Comparison of ENCODE assay signal across 16 mouse cellular contexts in the genomic region with DNA sequence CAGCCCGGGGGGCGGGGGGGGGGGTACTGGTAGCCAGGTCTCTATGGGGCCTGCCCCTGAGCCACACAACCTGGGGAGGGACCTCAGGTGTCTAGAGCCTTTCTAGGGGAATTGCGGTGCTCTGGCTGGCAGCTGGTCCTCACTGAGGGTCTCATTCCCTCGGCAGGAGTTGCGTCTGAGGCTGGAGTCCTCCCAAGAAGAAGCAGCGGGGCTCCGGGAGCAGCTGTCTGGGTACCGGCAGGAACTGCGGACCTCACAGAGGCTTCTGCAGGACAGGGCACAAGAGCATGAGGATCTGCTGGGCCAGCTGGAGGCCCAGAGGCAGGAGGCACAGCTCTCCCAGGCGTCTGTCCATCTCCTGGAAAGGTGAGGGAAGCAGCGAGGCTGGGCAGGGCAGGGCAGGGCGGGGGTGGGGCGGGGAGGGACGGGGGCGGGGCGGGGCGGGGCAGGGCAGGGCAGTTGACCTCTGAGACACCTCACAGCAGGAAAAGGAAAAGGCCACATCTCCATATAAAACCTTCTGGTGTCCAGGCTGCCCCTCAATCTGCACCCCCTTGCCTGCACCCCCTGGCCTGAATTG. TPM values are rescaled to one million over a fixed set of nuclear protein-coding genes. Genes with fewer than 3 reads are reported as not detected.
DNase-seq lines count a peak whose midpoint lies in the region; ATAC-seq and TF ChIP-seq lines count a peak whose summit lies in the region.
"Had no signal": no experiment of that assay in that cellular context is flagged by ENCODE, and none has a peak within 500 bp of the region (broad histone marks: within the 10 kb centered on the region; RNA-seq: fewer than 3 reads in every experiment).

No protein-coding gene starts in this region.

- no peak overlapping the region for H3K27ac ChIP-seq in forebrain, embryonic 10.5 days
- no peak overlapping the region for H3K27ac ChIP-seq in forebrain, embryonic 15.5 days (replicated peaks)
- H3K27ac ChIP-seq in lung, postnatal 0 days (ENCODE audit: low read length): no peak overlapping the region
- H3K27ac ChIP-seq in hindbrain, embryonic 16.5 days (ENCODE audit: low read depth, low read length): no peak overlapping the region
- H3K27ac ChIP-seq in neural tube, embryonic 11.5 days (ENCODE audit: low read depth, low read length): no peak overlapping the region
- H3K27ac ChIP-seq: lung, embryonic 15.5 days had no signal

- ATAC-seq in forebrain, embryonic 15.5 days (replicated peaks): no peak
- ATAC-seq in lung, postnatal 0 days: peak; percentile 11; the same call in 1 of the 2 replicates
- no peak for ATAC-seq in hindbrain, embryonic 16.5 days
- ATAC-seq in neural tube, embryonic 11.5 days (ENCODE audit: insufficient read depth, low FRiP score, low TSS enrichment): no peak
- ATAC-seq: activated CD4-positive, CD25-positive, alpha-beta regulatory T cell, adult 4 months had no signal

- H3K27me3 ChIP-seq in forebrain, embryonic 10.5 days (ENCODE audit: poor library complexity, severe bottlenecking): peaks cover 42% of the 10 kb centered on the region
- no peaks in the 10 kb centered on the region for H3K27me3 ChIP-seq in forebrain, embryonic 15.5 days
- no peaks in the 10 kb centered on the region for H3K27me3 ChIP-seq in lung, postnatal 0 days (replicated peaks; ENCODE audit: insufficient read depth, low read length)
- peaks cover 6% of the 10 kb centered on the region for H3K27me3 ChIP-seq in hindbrain, embryonic 16.5 days (replicated peaks; ENCODE audit: control insufficient read depth, insufficient read depth, low read length)
- 0 out of 2 replicates have a peak, but pooled peaks cover 4% of the 10 kb centered on the region for H3K27me3 ChIP-seq in neural tube, embryonic 11.5 days (ENCODE audit: control insufficient read depth, insufficient read depth, low read length)
- H3K27me3 ChIP-seq: lung, embryonic 15.5 days had no signal

- no peak for TF ChIP-seq EP300 in lung, postnatal 0 days (IDR thresholded peaks at IDR 0.05)

- peak overlapping the region; percentile 31 for H3K4me3 ChIP-seq in forebrain, embryonic 10.5 days
- no peak overlapping the region for H3K4me3 ChIP-seq in forebrain, embryonic 15.5 days
- no peak overlapping the region for H3K4me3 ChIP-seq in lung, postnatal 0 days (ENCODE audit: low read depth, low read length)
- H3K4me3 ChIP-seq in hindbrain, embryonic 16.5 days (ENCODE audit: low read length): no peak overlapping the region
- H3K4me3 ChIP-seq in neural tube, embryonic 11.5 days (ENCODE audit: low read depth, low read length): no peak overlapping the region
- H3K4me3 ChIP-seq: lung, embryonic 15.5 days had no signal

- H3K9ac ChIP-seq in forebrain, embryonic 15.5 days (replicated peaks): no peak overlapping the region
- no peak overlapping the region for H3K9ac ChIP-seq in lung, postnatal 0 days (replicated peaks; ENCODE audit: low read depth)
- 0 out of 2 replicates have a peak overlapping the region, but pooled peaks have one; percentile 19 for H3K9ac ChIP-seq in hindbrain, embryonic 16.5 days (ENCODE audit: low read depth, low read length)
- no peak overlapping the region for H3K9ac ChIP-seq in neural tube, embryonic 11.5 days (ENCODE audit: low read length)
- H3K9ac ChIP-seq: lung, embryonic 15.5 days had no signal

- no peak for TF ChIP-seq CTCF in lung, postnatal 0 days (IDR thresholded peaks at IDR 0.05)

- DNase-seq in forebrain, embryonic 10.5 days (ENCODE audit: extremely low spot score, low spot score): no peak
- no peak for DNase-seq in lung, postnatal 0 days (ENCODE audit: low spot score)
- DNase-seq in lung, postnatal 14 days: no peak
- no peak for DNase-seq in neural tube, embryonic 11.5 days (ENCODE audit: low spot score)
- DNase-seq in urinary bladder, postnatal 36 days (ENCODE audit: low spot score in 2 of 2): no peak
- no peak for DNase-seq in layer of hippocampus, adult 9-11 months
- DNase-seq: cerebellum, adult 11 months; gastrocnemius, postnatal 36 days; kidney, adult 2 months; thymus, postnatal 36 days had no signal

- peaks cover 11% of the 10 kb centered on the region for H3K4me1 ChIP-seq in forebrain, embryonic 10.5 days
- H3K4me1 ChIP-seq in forebrain, embryonic 15.5 days: no peaks in the 10 kb centered on the region
- H3K4me1 ChIP-seq in lung, postnatal 0 days (ENCODE audit: insufficient read depth, low read depth, low read length): no peaks in the 10 kb centered on the region
- H3K4me1 ChIP-seq in hindbrain, embryonic 16.5 days (ENCODE audit: control insufficient read depth, insufficient read depth, low read depth, low read length): peaks cover 3% of the 10 kb centered on the region; the same call in 1 of the 2 replicates
- no peaks in the 10 kb centered on the region for H3K4me1 ChIP-seq in neural tube, embryonic 11.5 days (ENCODE audit: control insufficient read depth, insufficient read depth, low read length)

- H3K9me3 ChIP-seq in forebrain, embryonic 10.5 days: no peaks in the 10 kb centered on the region
- H3K9me3 ChIP-seq in forebrain, embryonic 15.5 days: no peaks in the 10 kb centered on the region
- H3K9me3 ChIP-seq in lung, postnatal 0 days (ENCODE audit: low read length): no peaks in the 10 kb centered on the region
- H3K9me3 ChIP-seq in hindbrain, embryonic 16.5 days (ENCODE audit: control insufficient read depth, low read length): no peaks in the 10 kb centered on the region; the same call in 1 of the 2 replicates
- no peaks in the 10 kb centered on the region for H3K9me3 ChIP-seq in neural tube, embryonic 11.5 days (ENCODE audit: control insufficient read depth, low read length)
- H3K9me3 ChIP-seq: lung, embryonic 15.5 days had no signal

- no peak overlapping the region for H3K4me2 ChIP-seq in forebrain, embryonic 15.5 days (replicated peaks)
- H3K4me2 ChIP-seq in lung, postnatal 0 days (replicated peaks; ENCODE audit: low read depth, low read length): no peak overlapping the region
- H3K4me2 ChIP-seq in hindbrain, embryonic 16.5 days (ENCODE audit: low read length): no peak overlapping the region
- peak overlapping the region; percentile 20; the same call in 1 of the 2 replicates for H3K4me2 ChIP-seq in neural tube, embryonic 11.5 days (ENCODE audit: low read depth)
- H3K4me2 ChIP-seq: lung, embryonic 15.5 days had no signal

- H3K36me3 ChIP-seq in forebrain, embryonic 10.5 days (replicated peaks): no peaks in the 10 kb centered on the region
- H3K36me3 ChIP-seq in forebrain, embryonic 15.5 days: no peaks in the 10 kb centered on the region
- no peaks in the 10 kb centered on the region for H3K36me3 ChIP-seq in lung, postnatal 0 days (ENCODE audit: insufficient read depth, low read length)
- no peaks in the 10 kb centered on the region for H3K36me3 ChIP-seq in hindbrain, embryonic 16.5 days (ENCODE audit: control insufficient read depth, insufficient read depth, low read length)
- no peaks in the 10 kb centered on the region for H3K36me3 ChIP-seq in neural tube, embryonic 11.5 days (ENCODE audit: control insufficient read depth, insufficient read depth, low read length)
- H3K36me3 ChIP-seq: lung, embryonic 15.5 days had no signal

- WGBS in forebrain, embryonic 10.5 days: 6% methylated on average over 10 of the region's 17 CpGs
- 9% methylated on average over 9 of the region's 17 CpGs for WGBS in forebrain, embryonic 15.5 days
- WGBS in lung, postnatal 0 days: 19% methylated on average over 13 of the region's 17 CpGs
- 6% methylated on average over 10 of the region's 17 CpGs for WGBS in hindbrain, embryonic 16.5 days
- WGBS in neural tube, embryonic 11.5 days: 5% methylated on average over 9 of the region's 17 CpGs

RNA-seq across cellular contexts. Expression of gene Crocc2, which starts 22.3 kb away (rescaled TPM):
- 0.05 and 0.12 TPM in 2 replicates for polyA plus RNA-seq in forebrain, embryonic 10.5 days (2016; fragmentation: Nextera tagmentation; extraction: Ambion mirVana)
- polyA plus RNA-seq in forebrain, embryonic 15.5 days (2015; fragmentation: Nextera tagmentation; extraction: Ambion mirVana): 0.17 and 0.38 TPM in 2 replicates
- 1.3 TPM in 2 replicates for polyA plus RNA-seq in lung, postnatal 0 days (2015; fragmentation: Nextera tagmentation; extraction: Ambion mirVana)
- 0.43 and 0.51 TPM in 2 replicates for polyA plus RNA-seq in hindbrain, embryonic 16.5 days (2015; fragmentation: Nextera tagmentation; extraction: Ambion mirVana)
- polyA plus RNA-seq in neural tube, embryonic 11.5 days (2014; fragmentation: Nextera tagmentation; extraction: Ambion mirVana): 0.12 and 0.15 TPM in 2 replicates
- polyA plus RNA-seq: activated CD4-positive, CD25-positive, alpha-beta regulatory T cell, adult 4 months; liver, adult 2 months had no signal

RNA-seq across cellular contexts. Expression of gene 2310007B03Rik, which starts 30.1 kb away (rescaled TPM):
- 0.92 and 1.0 TPM in 2 replicates for polyA plus RNA-seq in forebrain, embryonic 10.5 days (2016; fragmentation: Nextera tagmentation; extraction: Ambion mirVana)
- 0.17 and 0.20 TPM in 2 replicates for polyA plus RNA-seq in forebrain, embryonic 15.5 days (2015; fragmentation: Nextera tagmentation; extraction: Ambion mirVana)
- polyA plus RNA-seq in lung, postnatal 0 days (2015; fragmentation: Nextera tagmentation; extraction: Ambion mirVana): 65.3 and 73.6 TPM in 2 replicates
- 0.40 and 0.54 TPM in 2 replicates for polyA plus RNA-seq in hindbrain, embryonic 16.5 days (2015; fragmentation: Nextera tagmentation; extraction: Ambion mirVana)
- 0.57 TPM in 1 of 2 replicates, not detected in the other for polyA plus RNA-seq in neural tube, embryonic 11.5 days (2014; fragmentation: Nextera tagmentation; extraction: Ambion mirVana)
- polyA plus RNA-seq: activated CD4-positive, CD25-positive, alpha-beta regulatory T cell, adult 4 months had no signal

RNA-seq across cellular contexts. Expression of gene Sned1, which starts 44.8 kb away (rescaled TPM):
- polyA plus RNA-seq in forebrain, embryonic 10.5 days (2016; fragmentation: Nextera tagmentation; extraction: Ambion mirVana): 1.1 and 1.9 TPM in 2 replicates
- 3.7 and 3.9 TPM in 2 replicates for polyA plus RNA-seq in forebrain, embryonic 15.5 days (2015; fragmentation: Nextera tagmentation; extraction: Ambion mirVana)
- 8.4 and 13.8 TPM in 2 replicates for polyA plus RNA-seq in lung, postnatal 0 days (2015; fragmentation: Nextera tagmentation; extraction: Ambion mirVana)
- polyA plus RNA-seq in hindbrain, embryonic 16.5 days (2015; fragmentation: Nextera tagmentation; extraction: Ambion mirVana): 12.1 and 12.7 TPM in 2 replicates
- 5.3 and 6.6 TPM in 2 replicates for polyA plus RNA-seq in neural tube, embryonic 11.5 days (2014; fragmentation: Nextera tagmentation; extraction: Ambion mirVana)

RNA-seq across cellular contexts. Expression of gene Agxt, which starts 55.8 kb away (rescaled TPM):
- polyA plus RNA-seq in forebrain, embryonic 10.5 days (2016; fragmentation: Nextera tagmentation; extraction: Ambion mirVana): not detected in 2 replicates
- polyA plus RNA-seq in forebrain, embryonic 15.5 days (2015; fragmentation: Nextera tagmentation; extraction: Ambion mirVana): not detected in 2 replicates
- 0.08 and 0.10 TPM in 2 replicates for polyA plus RNA-seq in lung, postnatal 0 days (2015; fragmentation: Nextera tagmentation; extraction: Ambion mirVana)
- not detected in 2 replicates for polyA plus RNA-seq in hindbrain, embryonic 16.5 days (2015; fragmentation: Nextera tagmentation; extraction: Ambion mirVana)
- not detected in 2 replicates for polyA plus RNA-seq in neural tube, embryonic 11.5 days (2014; fragmentation: Nextera tagmentation; extraction: Ambion mirVana)
- polyA plus RNA-seq: activated CD4-positive, CD25-positive, alpha-beta regulatory T cell, adult 4 months; embryonic facial prominence, embryonic 14.5 days; lung, embryonic 15.5 days had no signal

Comparison
In these comparisons a context has a peak if more than half of its experiments do, and no peak if none do; other contexts are left out.
1. RNA of gene 2310007B03Rik, which starts 30.1 kb away (polyA plus RNA-seq): 65.3 to 73.6 TPM in lung, postnatal 0 days; 0.92 to 1.0 TPM in forebrain, embryonic 10.5 days, 0.57 TPM in neural tube, embryonic 11.5 days, 0.40 to 0.54 TPM in hindbrain, embryonic 16.5 days and 0.17 to 0.20 TPM in forebrain, embryonic 15.5 days; every median in the first group is over 10 times any median in the second.